Mouse (Mus musculus): ENCODE results near the gene Zfp184.

The Zfp184 gene

DNA sequence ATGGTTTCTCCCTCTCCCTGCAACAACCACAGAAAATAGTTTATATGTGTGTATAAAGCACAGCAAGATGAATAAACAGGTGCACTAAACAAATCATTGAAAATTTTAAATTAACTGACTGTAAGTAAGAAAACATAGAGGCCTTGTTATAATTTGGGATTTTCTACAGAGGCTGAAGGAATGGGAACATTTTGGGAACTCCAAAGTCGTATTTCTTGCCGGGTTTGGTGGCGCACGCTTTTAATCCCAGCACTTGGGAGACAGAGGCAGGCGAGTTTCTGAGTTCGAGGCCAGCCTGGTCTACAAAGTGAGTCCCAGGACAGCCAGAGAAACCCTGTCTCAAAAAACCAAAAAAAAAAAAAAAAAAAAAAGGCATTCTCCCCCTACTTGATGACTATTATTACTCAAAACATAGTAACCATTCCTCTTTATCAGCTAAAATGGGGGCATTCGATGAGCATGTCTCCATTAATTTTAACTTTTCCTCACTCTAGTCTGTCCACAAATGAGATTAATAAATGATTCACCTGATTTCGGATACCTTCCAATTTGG, 24.1 kb upstream of the Zfp184 start:
- no peak for DNase-seq (ENCODE audit: low read depth, low spot score)

DNA sequence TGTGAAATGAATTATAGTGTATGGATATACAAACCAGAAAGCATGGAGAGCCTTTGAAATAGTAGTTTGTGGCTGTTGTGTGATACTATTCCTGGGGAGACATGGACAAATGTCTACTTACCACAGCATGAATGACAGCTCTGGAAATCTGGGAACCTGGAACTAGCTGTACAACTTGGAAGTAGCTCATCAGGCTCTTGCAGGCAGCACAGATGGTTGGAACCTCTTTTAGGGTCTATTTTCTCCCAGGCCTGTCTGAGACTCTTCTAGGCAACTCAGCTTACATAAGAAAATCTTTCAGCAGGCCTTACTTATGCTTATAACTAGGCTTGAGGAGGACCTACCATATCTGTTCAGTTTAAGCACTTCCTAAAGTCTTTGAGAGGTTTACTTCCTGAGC, 21.5 kb upstream of the Zfp184 start:
- DNase-seq (ENCODE audit: low read depth, low spot score), result no peak

DNA sequence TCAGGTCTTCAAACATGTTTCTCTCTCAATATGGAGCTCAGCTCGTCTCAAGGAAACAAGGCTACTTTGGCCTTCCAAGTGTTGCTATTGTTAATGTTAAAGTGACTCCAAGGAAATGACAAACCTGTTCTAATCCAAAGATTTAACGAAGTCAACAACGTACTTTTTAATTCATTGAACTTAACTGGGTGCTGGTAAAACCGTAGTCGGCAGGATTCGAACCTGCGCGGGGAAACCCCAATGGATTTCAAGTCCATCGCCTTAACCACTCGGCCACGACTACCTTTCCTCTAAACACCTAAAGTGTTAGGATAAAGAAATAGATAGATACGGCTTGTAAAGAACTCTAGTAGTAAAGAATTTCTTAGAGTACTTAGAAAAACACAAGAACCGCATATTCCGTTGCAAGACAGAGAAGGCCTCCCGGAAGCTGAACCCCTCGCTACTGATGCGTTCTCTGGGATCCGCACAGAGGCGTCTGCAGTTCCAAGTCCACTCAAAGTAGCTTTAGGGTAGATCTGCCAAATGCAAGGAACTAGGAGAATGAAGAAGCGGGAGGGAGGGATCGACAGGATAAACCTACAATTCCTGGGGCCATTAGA, 20.1 kb upstream of the Zfp184 start:
- no peak for DNase-seq (ENCODE audit: low read depth, low spot score)

DNA sequence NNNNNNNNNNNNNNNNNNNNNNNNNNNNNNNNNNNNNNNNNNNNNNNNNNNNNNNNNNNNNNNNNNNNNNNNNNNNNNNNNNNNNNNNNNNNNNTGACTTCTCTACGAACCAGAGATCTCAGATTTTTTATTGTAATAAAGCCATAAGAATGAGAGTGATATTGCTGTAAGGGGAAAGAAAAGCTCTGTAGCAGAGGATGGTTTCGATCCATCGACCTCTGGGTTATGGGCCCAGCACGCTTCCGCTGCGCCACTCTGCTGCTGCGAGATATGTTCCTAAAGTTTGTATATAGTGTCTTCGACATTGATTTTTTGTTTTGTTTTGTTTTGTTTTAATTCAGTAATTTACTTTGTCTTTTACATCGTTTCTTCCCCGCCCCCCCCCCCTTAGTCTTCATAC, 13.9 kb upstream of the Zfp184 start:
- DNase-seq (ENCODE audit: low read depth, low spot score), result no peak

DNA sequence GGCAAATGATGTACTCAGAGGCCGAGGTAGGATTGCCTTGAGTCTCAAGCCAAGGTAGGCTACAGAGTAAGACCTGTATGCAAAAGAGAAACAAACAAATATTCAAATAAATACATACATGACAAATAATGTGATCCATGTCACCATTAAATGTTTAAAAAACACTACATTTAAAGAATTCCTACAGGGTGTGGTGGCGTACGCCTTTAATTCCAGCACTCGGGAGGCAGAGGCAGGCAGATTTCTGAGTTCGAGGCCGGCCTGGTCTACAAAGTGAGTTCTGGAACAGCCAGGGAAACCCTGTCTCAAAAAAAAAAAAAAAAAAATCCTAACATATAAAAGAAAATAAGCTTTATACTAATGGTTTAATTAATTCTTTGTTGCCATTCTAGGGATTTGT, 13.2 kb upstream of the Zfp184 start:
- no peak for DNase-seq (ENCODE audit: low read depth, low spot score)

DNA sequence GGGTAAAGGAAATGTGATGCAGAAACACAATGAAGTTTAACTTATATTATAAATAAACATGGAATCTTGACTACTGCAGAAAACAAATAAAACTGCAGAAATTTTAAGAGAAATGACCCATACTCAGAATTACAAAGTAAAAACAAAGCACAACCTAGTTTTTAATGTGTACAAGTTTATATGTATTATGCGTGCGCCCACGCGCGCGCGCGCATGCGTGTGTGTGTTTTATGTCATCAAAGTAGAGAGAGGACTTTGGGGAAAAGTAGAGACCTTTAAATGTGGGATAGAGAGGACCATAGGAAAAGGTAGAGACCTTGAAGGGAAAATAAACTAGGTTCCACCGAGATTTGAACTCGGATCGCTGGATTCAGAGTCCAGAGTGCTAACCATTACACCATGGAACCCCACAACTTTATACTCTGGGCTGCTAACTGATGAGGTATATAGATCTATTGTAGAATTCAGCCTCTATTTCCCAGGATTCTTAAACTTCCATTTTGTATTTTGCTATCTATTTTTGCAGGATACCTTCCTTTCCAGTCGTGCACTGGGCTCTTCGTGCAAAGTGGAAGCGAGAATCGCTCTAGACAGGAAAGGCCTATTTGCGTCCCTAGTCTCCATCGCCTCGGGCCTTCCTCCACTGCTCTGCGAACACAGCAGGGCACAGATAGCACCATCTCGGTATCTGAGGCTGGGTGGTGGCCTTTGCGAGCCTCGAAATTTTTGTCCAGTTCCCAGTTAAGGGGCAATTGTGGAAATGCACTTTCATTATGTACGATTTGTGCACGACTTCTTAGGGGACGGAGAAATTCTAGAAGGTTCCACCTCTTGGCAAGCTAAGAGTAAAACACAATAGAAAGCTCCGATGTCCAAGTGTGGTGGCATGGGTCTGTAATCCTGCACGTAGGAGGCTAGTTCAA, 11.0 kb upstream of the Zfp184 start:
- DNase-seq (ENCODE audit: low read depth, low spot score), result no peak

DNA sequence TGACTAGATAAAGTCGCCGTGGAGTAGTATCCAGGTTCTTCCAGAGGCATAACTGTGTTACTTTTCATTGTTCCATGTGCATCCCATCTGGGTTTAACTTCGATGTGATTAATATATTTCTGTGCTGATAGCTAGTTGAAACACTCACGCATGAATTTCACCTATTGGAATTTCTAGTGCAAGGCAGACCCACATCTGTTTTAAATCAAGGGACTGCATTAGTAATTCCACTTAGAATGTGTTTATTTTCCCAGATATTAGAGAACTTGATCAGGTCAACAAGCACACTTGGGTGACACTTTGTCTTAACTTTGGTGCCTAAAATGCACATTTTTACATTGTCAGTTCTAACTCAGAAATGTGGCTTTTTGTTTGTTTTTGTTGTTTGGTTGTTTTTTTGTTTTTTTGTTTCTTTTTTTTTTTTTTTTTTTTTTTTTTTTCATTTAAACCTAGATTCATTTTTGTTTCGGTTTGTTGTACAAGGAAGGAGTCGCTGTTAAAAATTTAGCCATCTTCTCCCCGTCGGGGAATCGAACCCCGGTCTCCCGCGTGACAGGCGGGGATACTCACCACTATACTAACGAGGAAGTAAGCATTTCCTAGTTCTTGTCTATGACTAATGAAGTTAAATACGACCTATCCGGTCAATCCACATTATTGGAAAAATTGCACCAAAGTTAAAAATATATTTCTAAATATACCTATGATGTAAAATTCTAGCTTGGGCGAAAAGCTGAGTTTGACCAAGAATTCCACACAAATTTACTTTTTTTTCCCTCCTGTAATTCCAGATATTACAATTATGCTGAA, 9.7 kb upstream of the Zfp184 start:
- no peak for DNase-seq (ENCODE audit: low read depth, low spot score)

DNA sequence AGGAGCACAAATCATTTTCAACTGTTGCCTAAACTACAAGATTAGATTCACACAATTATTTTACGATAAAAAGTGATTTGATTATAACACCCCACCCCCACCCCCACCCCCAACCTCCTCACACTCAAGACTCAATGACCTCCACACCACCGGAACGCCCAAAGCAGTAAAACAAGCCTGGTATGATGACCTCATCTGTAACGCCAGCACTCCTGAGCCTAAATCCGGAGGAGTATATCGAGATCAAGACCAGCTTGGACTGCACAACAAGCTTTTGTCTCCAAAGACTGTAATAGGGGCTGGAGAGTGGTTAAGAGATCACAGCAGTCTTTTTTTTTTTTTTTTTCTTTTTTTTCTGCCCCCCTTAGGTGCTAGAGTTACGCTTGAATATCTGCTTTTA, 9.1 kb upstream of the Zfp184 start:
- DNase-seq (ENCODE audit: low read depth, low spot score), result no peak

DNA sequence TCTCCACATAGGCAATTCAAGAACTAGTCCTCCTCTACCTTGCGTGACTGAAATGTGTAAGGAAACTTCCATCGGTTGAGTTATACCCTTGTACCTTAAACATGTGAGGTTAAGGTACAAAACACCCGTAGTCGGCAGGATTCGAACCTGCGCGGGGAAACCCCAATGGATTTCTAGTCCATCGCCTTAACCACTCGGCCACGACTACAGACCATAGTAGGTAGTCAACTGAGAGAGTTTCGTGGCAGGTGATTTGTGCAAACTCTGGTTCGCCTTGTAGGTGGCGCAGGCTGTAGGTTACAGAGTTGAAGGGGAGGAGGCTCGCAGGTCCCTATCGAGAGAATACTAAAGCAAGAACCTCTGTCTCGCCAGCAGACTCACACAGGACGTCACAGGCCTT, 7.9 kb upstream of the Zfp184 start:
- no peak for DNase-seq (ENCODE audit: low read depth, low spot score)

DNA sequence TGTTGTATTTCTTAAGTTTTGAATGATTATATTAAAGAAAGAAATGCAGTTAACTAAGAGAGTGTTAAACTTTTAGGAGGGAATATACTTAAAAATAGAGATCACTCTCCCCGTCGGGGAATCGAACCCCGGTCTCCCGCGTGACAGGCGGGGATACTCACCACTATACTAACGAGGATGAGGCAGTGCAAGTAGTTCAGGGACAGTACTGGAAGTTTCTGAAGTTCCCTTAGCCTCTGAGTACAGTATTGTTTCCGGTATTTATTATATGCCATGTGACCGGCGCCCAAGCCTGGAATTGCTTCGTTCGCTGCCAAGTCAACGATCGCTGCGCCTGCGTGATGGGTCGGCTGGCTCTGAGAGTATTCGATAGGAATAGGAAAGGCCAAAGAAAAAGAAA, 4.7 kb upstream of the Zfp184 start:
- DNase-seq (ENCODE audit: low read depth, low spot score), result peak; percentile 68

DNA sequence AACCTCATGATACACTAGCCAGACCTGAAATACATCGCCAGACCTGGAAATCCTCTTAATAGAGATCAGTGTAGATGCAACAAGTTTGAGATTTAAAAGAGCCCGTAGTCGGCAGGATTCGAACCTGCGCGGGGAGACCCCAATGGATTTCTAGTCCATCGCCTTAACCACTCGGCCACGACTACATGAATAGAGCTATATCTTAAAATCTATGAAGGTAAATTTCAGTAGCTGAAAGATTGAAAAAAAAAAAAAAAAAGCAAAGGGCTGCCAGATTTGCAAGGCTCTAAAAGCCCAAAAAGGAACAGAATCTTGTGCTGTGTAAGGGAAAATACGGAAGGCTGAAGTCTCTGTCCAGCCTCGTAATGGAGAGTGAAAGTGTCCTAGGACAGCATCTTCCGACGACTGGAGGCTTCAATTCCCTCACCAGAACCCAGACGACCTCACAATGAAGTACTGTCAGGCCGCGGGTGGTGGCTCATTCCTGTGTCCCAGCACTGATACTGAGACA, 4.0 kb upstream of the Zfp184 start:
- no peak for DNase-seq (ENCODE audit: low read depth, low spot score)

DNA sequence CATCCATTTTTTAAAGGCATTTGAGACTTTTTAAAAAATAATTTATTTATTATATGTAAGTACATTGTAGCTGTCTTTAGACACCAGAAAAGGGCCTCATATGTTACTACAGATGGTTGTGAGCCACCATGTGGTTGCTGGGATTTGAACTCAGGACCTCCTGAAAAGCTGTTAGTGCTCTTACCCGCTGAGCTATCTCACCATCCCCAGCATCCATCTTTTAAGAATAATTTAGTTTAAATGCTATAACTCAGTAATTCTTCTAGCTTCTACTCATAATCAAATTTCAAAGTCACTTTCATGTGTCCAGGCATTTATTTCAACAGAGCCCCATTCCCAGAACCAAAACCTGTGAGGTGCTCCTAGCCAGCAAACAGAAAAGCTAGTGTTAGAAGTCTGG, 1.2 kb upstream of the Zfp184 start:
- no peak for DNase-seq (ENCODE audit: low read depth, low spot score)

DNA sequence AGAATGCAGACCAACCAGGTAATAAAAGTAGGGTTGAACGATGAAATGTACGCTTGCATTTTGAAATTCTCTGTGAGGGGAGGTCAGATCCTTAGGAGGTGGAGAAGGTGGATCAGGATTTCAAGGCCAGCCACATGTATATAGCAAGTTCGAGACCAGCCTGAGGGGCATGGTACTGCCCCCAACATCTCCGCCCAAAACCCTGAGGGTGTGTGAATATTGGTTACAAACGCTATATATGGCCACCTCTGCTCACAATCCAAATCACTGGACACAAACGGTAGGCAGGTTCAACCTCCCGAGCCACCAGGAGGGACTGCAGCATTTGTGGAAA, 335 bp upstream of the Zfp184 start:
- no peak for DNase-seq (ENCODE audit: low read depth, low spot score)

DNA sequence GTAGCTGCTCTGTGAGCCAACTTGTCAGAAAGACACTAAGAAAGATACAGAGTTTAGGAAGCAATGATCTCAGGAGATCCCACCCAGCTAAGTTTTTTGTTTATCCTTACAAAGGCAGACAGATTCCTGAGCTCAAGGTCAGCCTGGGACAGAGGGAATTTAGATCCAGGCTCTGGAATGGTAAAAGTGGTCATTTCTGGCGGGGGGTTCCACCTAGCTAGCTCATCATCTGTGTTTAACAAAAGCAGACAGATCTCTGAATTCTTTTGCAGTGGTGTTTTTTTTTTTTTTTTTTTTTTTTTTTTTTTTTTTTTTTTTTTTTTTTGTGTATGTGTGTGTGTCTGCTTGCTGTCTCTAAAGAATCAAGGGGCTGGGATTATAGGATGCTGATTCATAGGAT, 24.4 kb downstream of the Zfp184 start:
- no peak for DNase-seq (ENCODE audit: low read depth, low spot score)

DNA sequence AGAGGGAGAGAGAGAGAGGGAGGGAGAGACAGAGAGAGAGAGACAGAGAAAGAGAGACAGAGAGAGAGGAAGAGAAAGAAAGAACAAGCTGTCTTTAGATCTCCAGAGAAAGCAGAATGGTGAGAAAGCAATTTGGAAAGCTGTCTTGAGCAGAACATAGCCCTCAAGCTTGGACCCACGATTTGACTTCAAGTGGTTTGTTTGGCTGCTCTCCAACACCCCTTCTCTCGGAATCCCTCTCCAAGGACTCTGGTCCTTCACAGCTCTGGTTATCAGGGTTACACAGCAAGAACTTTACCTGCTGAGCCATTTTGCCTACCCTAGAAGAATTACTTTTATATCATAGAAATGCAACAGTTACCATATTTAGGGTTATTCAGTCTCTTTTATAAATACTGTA, 24.9 kb downstream of the Zfp184 start:
- DNase-seq (ENCODE audit: low read depth, low spot score), result no peak

DNA sequence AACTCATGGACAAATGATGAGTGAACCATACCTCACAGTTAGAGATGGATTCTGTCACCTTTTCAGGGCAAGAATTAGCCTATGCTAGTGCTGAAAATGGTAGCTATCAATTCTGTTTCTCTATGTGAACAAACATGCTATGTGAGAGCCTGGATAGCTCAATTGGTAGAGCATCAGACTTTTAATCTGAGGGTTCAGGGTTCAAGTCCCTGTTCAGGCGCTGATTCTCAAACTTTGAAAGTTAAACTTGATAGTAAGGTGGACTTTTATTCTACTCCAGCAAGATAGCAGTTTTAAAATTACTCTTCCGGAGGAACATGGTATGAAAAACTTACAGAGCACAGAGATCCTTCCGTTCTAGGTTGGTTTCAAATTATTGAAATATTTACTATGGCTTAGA, 26.7 kb downstream of the Zfp184 start:
- DNase-seq (ENCODE audit: low read depth, low spot score), result no peak

DNA sequence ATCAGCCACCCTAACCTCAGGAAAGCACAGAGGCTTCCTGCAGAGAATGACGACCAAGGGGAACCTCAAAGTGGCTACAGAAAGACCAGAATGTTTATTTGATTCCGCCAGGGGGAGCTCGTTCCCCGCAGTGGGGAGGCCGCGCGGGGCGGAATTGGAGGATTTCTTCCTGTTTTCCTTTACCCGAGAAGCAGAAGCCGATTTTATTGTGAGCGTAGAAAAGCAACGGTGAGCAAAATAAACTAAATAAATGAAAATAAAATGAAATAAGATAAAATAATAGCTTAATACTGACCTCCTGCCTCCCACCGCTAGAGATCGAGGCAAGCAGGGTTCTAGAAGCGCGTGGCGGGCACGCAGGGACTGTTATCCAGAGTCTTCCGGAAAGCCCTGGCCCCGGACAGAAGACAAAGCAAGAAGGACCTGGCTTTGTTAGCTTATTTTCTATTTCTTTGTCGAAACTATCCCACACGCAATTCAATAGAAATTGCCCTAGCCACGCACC, 29.4 kb downstream of the Zfp184 start:
- DNase-seq (ENCODE audit: low read depth, low spot score), result peak; percentile 80

DNA sequence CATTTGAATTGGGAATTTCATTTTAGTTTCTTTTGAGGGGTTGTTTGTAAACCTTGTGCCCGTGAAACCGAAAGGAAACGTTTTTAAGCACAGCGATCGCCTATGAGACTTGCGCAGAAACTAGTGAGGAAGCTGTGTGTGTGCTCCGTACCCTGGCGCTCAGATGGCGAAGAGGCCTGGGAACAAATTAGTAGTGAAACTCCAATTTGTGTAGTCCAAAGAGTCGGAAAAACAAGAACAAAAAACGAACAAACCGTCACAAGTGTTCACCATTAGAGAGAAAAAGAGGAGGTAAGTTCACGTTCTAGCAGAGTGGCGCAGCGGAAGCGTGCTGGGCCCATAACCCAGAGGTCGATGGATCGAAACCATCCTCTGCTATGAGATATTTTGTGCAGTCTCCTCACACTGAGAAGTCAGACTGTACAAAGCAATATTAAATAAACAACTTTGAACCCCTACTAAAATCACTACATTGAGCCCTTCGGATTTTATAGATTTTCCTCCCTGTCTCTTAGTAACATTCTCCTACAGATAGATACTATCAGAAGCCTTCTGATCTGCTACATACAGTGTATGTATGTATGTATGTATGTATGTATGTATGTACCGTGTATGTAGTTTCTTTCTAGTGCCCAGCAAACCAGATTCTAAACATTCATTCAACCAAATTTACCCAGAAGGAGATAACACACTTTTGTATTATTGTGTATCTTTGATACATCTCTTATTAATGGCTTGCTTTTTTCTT, 30.0 kb downstream of the Zfp184 start:
- DNase-seq (ENCODE audit: low read depth, low spot score), result peak; percentile 78

DNA sequence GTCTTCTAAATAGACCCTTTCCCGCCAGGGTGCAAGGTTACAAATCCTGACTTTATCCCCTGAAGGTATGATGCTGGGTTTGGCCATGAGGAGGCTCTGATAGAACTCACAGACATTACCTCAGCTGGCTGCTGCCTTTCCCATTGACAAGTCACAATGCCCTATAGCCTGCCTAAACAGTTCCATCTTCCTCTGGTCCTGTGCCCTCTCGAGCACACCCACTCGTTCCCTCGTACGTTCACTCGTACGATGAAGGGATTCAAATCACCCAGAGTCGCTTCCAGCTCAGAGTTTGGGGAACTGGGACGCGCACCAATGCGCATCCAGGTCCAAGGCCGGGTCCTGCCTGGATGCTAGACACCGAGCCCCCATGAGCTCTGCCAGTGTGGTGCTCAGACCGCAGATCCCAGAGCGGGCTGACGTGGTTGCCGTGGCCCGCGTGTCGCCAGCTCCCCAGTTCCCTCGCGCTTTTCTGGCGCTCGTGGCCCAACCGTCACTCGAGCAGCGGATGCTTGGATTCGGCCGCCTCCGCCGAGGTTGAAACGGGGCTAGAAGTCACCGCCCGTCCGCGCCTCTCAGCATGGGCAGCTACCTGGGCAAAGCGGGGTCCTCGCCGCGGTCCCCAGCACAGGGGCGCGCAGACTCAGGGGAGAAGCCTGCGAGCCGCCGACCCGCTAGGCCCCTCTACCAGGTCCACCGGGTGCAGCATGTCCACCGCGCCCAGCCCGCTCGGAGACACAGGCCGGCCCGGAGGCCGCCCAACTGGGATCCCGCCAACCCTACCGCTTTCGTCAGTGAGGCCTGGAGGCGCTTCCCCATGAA, 36.3 kb downstream of the Zfp184 start, which contains the start of gene Pom121l2:
Gene Pom121l2 (plus strand): TSS at position 214 of the 822 bp plus-strand sequence.
- DNase-seq (ENCODE audit: low read depth, low spot score), result no peak

DNA sequence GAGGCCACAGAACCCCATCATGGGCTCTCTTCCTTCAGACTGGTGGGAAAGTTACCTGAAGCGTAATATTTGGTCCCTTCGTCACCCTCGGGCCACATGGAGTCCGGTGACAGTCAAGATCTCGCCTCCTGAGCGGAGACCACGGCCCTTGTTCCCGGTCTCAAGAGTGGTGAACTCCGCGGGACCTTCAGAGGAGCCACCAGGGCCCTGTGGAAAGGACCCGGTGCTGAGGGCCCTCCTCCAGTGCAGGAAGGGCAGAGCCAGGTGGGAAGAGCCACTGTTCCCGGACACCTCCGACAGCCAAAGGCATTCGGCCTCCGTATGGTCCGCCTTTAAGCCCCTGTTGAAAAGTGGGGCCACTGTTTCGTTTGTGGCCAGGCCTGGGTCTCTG, 36.9 kb downstream of the Zfp184 start:
- DNase-seq (ENCODE audit: low read depth, low spot score), result no peak

Measured in retina, adult 2 months (tissue).